Mouse (Mus musculus) kidney, embryonic 16.5 days (tissue): ENCODE data around the gene Fam8a1. TPM values are rescaled to one million over a fixed set of nuclear protein-coding genes. Genes with fewer than 3 reads are reported as not detected.

Experiments used
- ATAC-seq: fragments of 200-750 bp; cut with Nextera tagmentation; 2 replicates; pipeline ENCODE4 v1.8.0; 2017; ENCODE audit warnings: moderate TSS enrichment; ENCODE audit not compliant: low FRiP score, low TSS enrichment
- H3K27ac ChIP-seq: fragments of 300-500 bp; sonication (generic); 2 replicates; pipeline ENCODE4 v1.5.1; 2014; ENCODE audit warnings: low read length
- H3K27me3 ChIP-seq: fragments of 300-500 bp; sonication (generic); 2 replicates; pipeline ENCODE4 v1.6.1; 2014; ENCODE audit warnings: low read length, control low read depth, mixed read lengths; ENCODE audit not compliant: insufficient read depth
- H3K36me3 ChIP-seq: fragments of 300-500 bp; sonication (generic); 2 replicates; pipeline ENCODE4 v1.6.1; 2014; ENCODE audit warnings: low read length, control low read depth, mixed read lengths; ENCODE audit not compliant: insufficient read depth
- H3K4me1 ChIP-seq: fragments of 300-500 bp; sonication (generic); 2 replicates; pipeline ENCODE4 v1.6.1; 2014; ENCODE audit warnings: low read length, control low read depth, mixed read lengths; ENCODE audit not compliant: insufficient read depth
- H3K4me2 ChIP-seq: fragments of 300-500 bp; sonication (generic); replicated peaks from 2 replicates; pipeline ENCODE4 v1.6.1; 2014; ENCODE audit warnings: low read depth, low read length
- H3K4me3 ChIP-seq: fragments of 300-500 bp; sonication (generic); 2 replicates; pipeline ENCODE4 v1.5.1; 2014; ENCODE audit warnings: mild to moderate bottlenecking, low read length
- H3K9ac ChIP-seq: fragments of 300-500 bp; sonication (generic); replicated peaks from 2 replicates; pipeline ENCODE4 v1.6.1; 2014; ENCODE audit warnings: low read length
- H3K9me3 ChIP-seq: fragments of 300-500 bp; sonication (generic); 2 replicates; pipeline ENCODE4 v1.6.1; 2016; ENCODE audit warnings: low read length, control low read depth
- WGBS: fragments of 180-500 bp; shearing (Covaris S2); extraction: QIAGEN DNeasy Blood & Tissue Kit; methylation state at CpG from one replicate; pipeline ENCODE4 v1.1.7; 2014; 5-methylcytosine and 5-hydroxymethylcytosine counted together
- polyA plus RNA-seq: library from polyadenylated mRNA; unstranded; fragments of >200 nt; fragmentation: Nextera tagmentation; extraction: Ambion mirVana; gene quantifications from 2 replicates; pipeline ENCODE4 v1.2.1, GENCODE M21; 2015

Gene Fam8a1
- polyA plus RNA-seq, 1 experiment from 2014 or later = 8.1 TPM

- Histone ChIP-seq H3K9me3 (no peaks in the 10 kb centered on the region), H3K4me3 (peak overlapping the region; percentile 99), H3K36me3 (no peaks in the 10 kb centered on the region), H3K27me3 (no peaks in the 10 kb centered on the region), H3K4me1 (peaks cover 19% of the 10 kb centered on the region), H3K27ac (peak overlapping the region; percentile 96), H3K4me2 (peak overlapping the region; percentile 80), H3K9ac (peak overlapping the region; percentile 96)
- ATAC-seq = peak; percentile 88
- under 1% methylated on average over 65 of the region's 85 CpGs for WGBS
These were observed 57.9 kb downstream of the Fam8a1 start for GRCm38 (mm10) chr13:46727038-46727836.

Other genes starting within 250 kb of the Fam8a1 start
- 7.3 and 8.1 TPM in 2 replicates for gene Cap2, start 167.7 kb upstream of the Fam8a1 start, polyA plus RNA-seq
- gene Nup153, start 58.4 kb downstream of the Fam8a1 start, polyA plus RNA-seq = 23.0 and 23.3 TPM in 2 replicates